Mouse (Mus musculus) neural tube, embryonic 13.5 days (tissue): ENCODE results near the gene Ube4b. TPM values are rescaled to one million over a fixed set of nuclear protein-coding genes. Genes with fewer than 3 reads are reported as not detected.

Experiments used
- ATAC-seq: fragments of 200-750 bp; cut with Nextera tagmentation; 2 replicates; pipeline ENCODE4 v1.8.0; 2017; ENCODE audit warnings: low read depth, mild to moderate bottlenecking, moderate TSS enrichment, moderate library complexity
- H3K27ac ChIP-seq: fragments of 300-500 bp; sonication (generic); replicated peaks from 2 replicates; pipeline ENCODE4 v1.5.1; 2015; ENCODE audit warnings: moderate library complexity, mild to moderate bottlenecking, inconsistent platforms
- H3K27me3 ChIP-seq: fragments of 300-500 bp; sonication (generic); 2 replicates; pipeline ENCODE4 v1.6.1; 2015; ENCODE audit warnings: mild to moderate bottlenecking, inconsistent platforms
- H3K36me3 ChIP-seq: fragments of 300-500 bp; sonication (generic); 2 replicates; pipeline ENCODE4 v1.6.1; 2015; ENCODE audit warnings: mild to moderate bottlenecking, inconsistent platforms
- H3K4me1 ChIP-seq: fragments of 300-500 bp; sonication (generic); replicated peaks from 2 replicates; pipeline ENCODE4 v1.6.1; 2015; ENCODE audit warnings: inconsistent platforms
- H3K4me2 ChIP-seq: fragments of 300-500 bp; sonication (generic); 2 replicates; pipeline ENCODE4 v1.6.1; 2015; ENCODE audit warnings: inconsistent platforms, mild to moderate bottlenecking, moderate library complexity
- H3K4me3 ChIP-seq: fragments of 300-500 bp; sonication (generic); 2 replicates; pipeline ENCODE4 v1.5.1; 2015; ENCODE audit warnings: mild to moderate bottlenecking, inconsistent platforms
- H3K9ac ChIP-seq: fragments of 300-500 bp; sonication (generic); 2 replicates; pipeline ENCODE4 v1.6.1; 2015; ENCODE audit warnings: moderate library complexity, mild to moderate bottlenecking, inconsistent platforms
- H3K9me3 ChIP-seq: fragments of 300-500 bp; sonication (generic); 2 replicates; pipeline ENCODE4 v1.6.1; 2016; ENCODE audit warnings: inconsistent platforms
- WGBS: fragments of 180-500 bp; shearing (Covaris S2); methylation state at CpG from one replicate; pipeline ENCODE4 v1.1.7; 2015; 5-methylcytosine and 5-hydroxymethylcytosine counted together
- polyA plus RNA-seq: library from polyadenylated mRNA; unstranded; fragments of >200 nt; fragmentation: Nextera tagmentation; extraction: Ambion mirVana; gene quantifications from 2 replicates; pipeline ENCODE4 v1.2.1, GENCODE M21; 2015

The Ube4b gene
- polyA plus RNA-seq, 1 experiment from 2014 or later, result 58.2 TPM

GRCm38 (mm10) chr4:149379881-149380280, 46.7 kb downstream of the Ube4b start:
- no peak overlapping the region for H3K9ac ChIP-seq
- no peak overlapping the region for H3K27ac ChIP-seq
- ATAC-seq, result no peak
- WGBS, result 92% methylated on average over 17 of the region's 17 CpGs
- no peaks in the 10 kb centered on the region for H3K27me3 ChIP-seq
- H3K4me1 ChIP-seq, result peaks cover 10% of the 10 kb centered on the region; the same call in 1 of the 2 replicates
- peaks cover 93% of the 10 kb centered on the region for H3K36me3 ChIP-seq
- no peaks in the 10 kb centered on the region for H3K9me3 ChIP-seq
- H3K4me3 ChIP-seq, result no peak overlapping the region
- H3K4me2 ChIP-seq, result no peak overlapping the region

GRCm38 (mm10) chr4:149378819-149379218, 47.7 kb downstream of the Ube4b start:
- Histone ChIP-seq H3K27ac (0 out of 2 replicates have a peak overlapping the region, but pooled peaks have one; percentile 6), H3K9ac (no peak overlapping the region), H3K4me2 (no peak overlapping the region), H3K4me3 (no peak overlapping the region), H3K27me3 (no peaks in the 10 kb centered on the region), H3K36me3 (peaks cover 92% of the 10 kb centered on the region), H3K4me1 (peaks cover 10% of the 10 kb centered on the region; the same call in 1 of the 2 replicates), H3K9me3 (no peaks in the 10 kb centered on the region)
- WGBS, result 75% methylated on average over 8 of the region's 8 CpGs
- no peak for ATAC-seq

GRCm38 (mm10) chr4:149376034-149376433, 50.5 kb downstream of the Ube4b start:
- no peak overlapping the region for H3K4me2 ChIP-seq
- H3K9me3 ChIP-seq, result no peaks in the 10 kb centered on the region
- WGBS, result 90% methylated on average over 10 of the region's 10 CpGs
- H3K4me1 ChIP-seq, result peaks cover 10% of the 10 kb centered on the region; the same call in 1 of the 2 replicates
- ATAC-seq, result no peak
- H3K4me3 ChIP-seq, result no peak overlapping the region
- peaks cover 87% of the 10 kb centered on the region for H3K36me3 ChIP-seq
- no peak overlapping the region for H3K9ac ChIP-seq
- H3K27me3 ChIP-seq, result no peaks in the 10 kb centered on the region
- no peak overlapping the region for H3K27ac ChIP-seq

GRCm38 (mm10) chr4:149374662-149375061, 51.9 kb downstream of the Ube4b start:
- no peak for ATAC-seq
- H3K4me2 ChIP-seq, result no peak overlapping the region
- H3K4me3 ChIP-seq, result no peak overlapping the region
- peaks cover 10% of the 10 kb centered on the region; the same call in 1 of the 2 replicates for H3K4me1 ChIP-seq
- no peaks in the 10 kb centered on the region for H3K9me3 ChIP-seq
- 74% methylated on average over 11 of the region's 11 CpGs for WGBS
- H3K27me3 ChIP-seq, result no peaks in the 10 kb centered on the region
- H3K9ac ChIP-seq, result no peak overlapping the region
- no peak overlapping the region for H3K27ac ChIP-seq
- peaks cover 84% of the 10 kb centered on the region for H3K36me3 ChIP-seq

GRCm38 (mm10) chr4:149373927-149374326, 52.6 kb downstream of the Ube4b start:
- Histone ChIP-seq H3K9ac (no peak overlapping the region), H3K4me3 (no peak overlapping the region), H3K27ac (peak overlapping the region; percentile 46), H3K4me1 (peaks cover 6% of the 10 kb centered on the region; the same call in 1 of the 2 replicates), H3K36me3 (peaks cover 84% of the 10 kb centered on the region), H3K9me3 (no peaks in the 10 kb centered on the region), H3K27me3 (no peaks in the 10 kb centered on the region), H3K4me2 (no peak overlapping the region)
- no peak for ATAC-seq
- WGBS, result 76% methylated on average over 9 of the region's 9 CpGs

GRCm38 (mm10) chr4:149373431-149373830, 53.1 kb downstream of the Ube4b start:
- Histone ChIP-seq H3K4me3 (no peak overlapping the region), H3K27me3 (no peaks in the 10 kb centered on the region), H3K9ac (no peak overlapping the region), H3K36me3 (peaks cover 82% of the 10 kb centered on the region), H3K9me3 (no peaks in the 10 kb centered on the region), H3K27ac (0 out of 2 replicates have a peak overlapping the region, but pooled peaks have one; percentile 46), H3K4me2 (no peak overlapping the region), H3K4me1 (peaks cover 1% of the 10 kb centered on the region; the same call in 1 of the 2 replicates)
- 73% methylated on average over 5 of the region's 5 CpGs for WGBS
- no peak for ATAC-seq

- Histone ChIP-seq H3K4me2 (no peak overlapping the region), H3K9ac (no peak overlapping the region), H3K4me3 (no peak overlapping the region), H3K36me3 (peaks cover 84% of the 10 kb centered on the region), H3K27me3 (no peaks in the 10 kb centered on the region), H3K27ac (no peak overlapping the region; the same call in 1 of the 2 replicates), H3K4me1 (peaks cover 19% of the 10 kb centered on the region; the same call in 1 of the 2 replicates), H3K9me3 (no peaks in the 10 kb centered on the region)
- WGBS, result 83% methylated on average over 12 of the region's 12 CpGs
- no peak for ATAC-seq
Measured at GRCm38 (mm10) chr4:149365702-149366370, 60.7 kb downstream of the Ube4b start.

- H3K4me1 ChIP-seq, result peaks cover 19% of the 10 kb centered on the region; the same call in 1 of the 2 replicates
- peaks cover 88% of the 10 kb centered on the region for H3K36me3 ChIP-seq
- no peaks in the 10 kb centered on the region for H3K9me3 ChIP-seq
- H3K4me2 ChIP-seq, result no peak overlapping the region
- no peaks in the 10 kb centered on the region for H3K27me3 ChIP-seq
- 75% methylated on average over 5 of the region's 5 CpGs for WGBS
- ATAC-seq, result no peak; the same call in 1 of the 2 replicates
- H3K4me3 ChIP-seq, result no peak overlapping the region
- 0 out of 2 replicates have a peak overlapping the region, but pooled peaks have one; percentile 42 for H3K27ac ChIP-seq
- no peak overlapping the region for H3K9ac ChIP-seq
Measured at GRCm38 (mm10) chr4:149364896-149365295, 61.7 kb downstream of the Ube4b start.

- Histone ChIP-seq H3K4me2 (no peak overlapping the region), H3K36me3 (peaks cover 92% of the 10 kb centered on the region), H3K9me3 (no peaks in the 10 kb centered on the region), H3K4me1 (peaks cover 7% of the 10 kb centered on the region; the same call in 1 of the 2 replicates), H3K4me3 (no peak overlapping the region), H3K27me3 (no peaks in the 10 kb centered on the region), H3K27ac (no peak overlapping the region), H3K9ac (no peak overlapping the region)
- 68% methylated on average over 6 of the region's 6 CpGs for WGBS
- ATAC-seq, result no peak
Measured at GRCm38 (mm10) chr4:149361051-149361450, 65.5 kb downstream of the Ube4b start.

- peaks cover 91% of the 10 kb centered on the region for H3K36me3 ChIP-seq
- H3K4me2 ChIP-seq, result no peak overlapping the region
- no peak for ATAC-seq
- H3K27ac ChIP-seq, result no peak overlapping the region
- 97% methylated on average over 5 of the region's 5 CpGs for WGBS
- H3K9me3 ChIP-seq, result no peaks in the 10 kb centered on the region
- H3K9ac ChIP-seq, result no peak overlapping the region
- H3K27me3 ChIP-seq, result no peaks in the 10 kb centered on the region
- 0 out of 2 replicates have a peak, but pooled peaks cover 3% of the 10 kb centered on the region for H3K4me1 ChIP-seq
- no peak overlapping the region for H3K4me3 ChIP-seq
Measured at GRCm38 (mm10) chr4:149360647-149361046, 65.9 kb downstream of the Ube4b start.

- no peak for ATAC-seq
- WGBS, result 97% methylated on average over 5 of the region's 5 CpGs
- Histone ChIP-seq H3K4me2 (no peak overlapping the region), H3K4me3 (no peak overlapping the region), H3K36me3 (peaks cover 96% of the 10 kb centered on the region), H3K9me3 (no peaks in the 10 kb centered on the region), H3K9ac (no peak overlapping the region), H3K27me3 (no peaks in the 10 kb centered on the region), H3K4me1 (no peaks in the 10 kb centered on the region), H3K27ac (no peak overlapping the region)
Measured at GRCm38 (mm10) chr4:149357982-149358381, 68.6 kb downstream of the Ube4b start.

- H3K9me3 ChIP-seq, result no peaks in the 10 kb centered on the region
- H3K36me3 ChIP-seq, result peaks cover 97% of the 10 kb centered on the region
- no peak overlapping the region for H3K4me2 ChIP-seq
- no peak for ATAC-seq
- no peaks in the 10 kb centered on the region for H3K4me1 ChIP-seq
- H3K27me3 ChIP-seq, result no peaks in the 10 kb centered on the region
- H3K27ac ChIP-seq, result no peak overlapping the region
- no peak overlapping the region for H3K9ac ChIP-seq
- 96% methylated on average over 8 of the region's 8 CpGs for WGBS
- no peak overlapping the region for H3K4me3 ChIP-seq
Measured at GRCm38 (mm10) chr4:149354671-149355070, 71.9 kb downstream of the Ube4b start.
